Mouse (Mus musculus): ENCODE measurements at regions not wholly inside any gene's neighbourhood (a gene's known extent, or its start where the extent isn't known, plus 50 kb on each side); places are given as distances from the start of the nearest gene placed in this dataset.

DNA sequence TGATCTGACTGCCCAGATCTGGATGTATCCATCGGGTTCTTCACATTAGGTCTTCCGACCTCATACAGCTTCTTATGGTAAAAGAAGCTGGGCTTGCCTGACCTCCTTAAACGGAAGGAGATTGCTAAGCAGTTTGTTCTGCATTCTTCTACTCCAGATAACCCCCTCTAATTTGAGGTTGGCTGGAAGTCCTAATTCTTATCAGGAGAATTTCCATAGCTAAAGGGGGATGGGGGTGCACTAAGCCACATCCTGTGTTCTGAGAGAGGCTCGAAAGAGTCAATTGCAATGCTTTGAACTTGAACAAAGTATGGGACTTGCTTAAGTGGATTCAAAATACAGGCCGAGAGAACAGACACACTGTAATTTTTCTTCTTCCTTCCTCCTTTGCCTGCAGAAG is 421.6 kb upstream of the Zfp462 start:
- no peak overlapping the region for H3K27ac ChIP-seq
- 59% methylated on average over 5 of the region's 5 CpGs for WGBS
- DNase-seq (ENCODE audit: low spot score) (peak; percentile 47), ATAC-seq (replicated peaks; ENCODE audit: low FRiP score, low read depth) (no peak)
- no peaks in the 10 kb centered on the region for H3K27me3 ChIP-seq (ENCODE audit: insufficient read depth, low read length)
- no peaks in the 10 kb centered on the region for H3K4me1 ChIP-seq (replicated peaks; ENCODE audit: insufficient read depth, low read length)
- no peak overlapping the region for H3K9ac ChIP-seq (ENCODE audit: low read depth, low read length)
- no peaks in the 10 kb centered on the region for H3K36me3 ChIP-seq (ENCODE audit: insufficient read depth, low read length)
- TF ChIP-seq CTCF (IDR thresholded peaks at IDR 0.05; ENCODE audit: low read depth) = no peak
- no peak overlapping the region for H3K4me2 ChIP-seq (ENCODE audit: low read length)
- H3K9me3 ChIP-seq (replicated peaks; ENCODE audit: low read length) = no peaks in the 10 kb centered on the region
- H3K4me3 ChIP-seq (replicated peaks; ENCODE audit: low read depth, low read length) = no peak overlapping the region

- no peak overlapping the region for H3K4me2 ChIP-seq (ENCODE audit: low read length)
- no peak for ATAC-seq (replicated peaks; ENCODE audit: low FRiP score, low read depth)
- no peak for DNase-seq (ENCODE audit: low spot score)
- H3K27me3 ChIP-seq (ENCODE audit: insufficient read depth, low read length) = no peaks in the 10 kb centered on the region
- H3K9me3 ChIP-seq (replicated peaks; ENCODE audit: low read length) = no peaks in the 10 kb centered on the region
- TF ChIP-seq CTCF (IDR thresholded peaks at IDR 0.05; ENCODE audit: low read depth) = peak; percentile 12; the same call in 1 of the 2 replicates
- H3K4me1 ChIP-seq (replicated peaks; ENCODE audit: insufficient read depth, low read length) = no peaks in the 10 kb centered on the region
- H3K27ac ChIP-seq = no peak overlapping the region
- H3K36me3 ChIP-seq (ENCODE audit: insufficient read depth, low read length) = no peaks in the 10 kb centered on the region
- H3K9ac ChIP-seq (ENCODE audit: low read depth, low read length) = no peak overlapping the region
- WGBS = 23% methylated on average over 5 of the region's 5 CpGs
- H3K4me3 ChIP-seq (replicated peaks; ENCODE audit: low read depth, low read length) = no peak overlapping the region
These were observed 418.8 kb upstream of the Zfp462 start for GRCm38 (mm10) chr4:54526003-54526586.

GRCm38 (mm10) chr4:54527660-54528059 is 417.2 kb upstream of the Zfp462 start:
- Histone ChIP-seq H3K27me3 (ENCODE audit: insufficient read depth, low read length) (no peaks in the 10 kb centered on the region), H3K36me3 (ENCODE audit: insufficient read depth, low read length) (no peaks in the 10 kb centered on the region), H3K9me3 (replicated peaks; ENCODE audit: low read length) (no peaks in the 10 kb centered on the region), H3K27ac (no peak overlapping the region), H3K9ac (ENCODE audit: low read depth, low read length) (no peak overlapping the region), H3K4me1 (replicated peaks; ENCODE audit: insufficient read depth, low read length) (no peaks in the 10 kb centered on the region), H3K4me3 (replicated peaks; ENCODE audit: low read depth, low read length) (no peak overlapping the region), H3K4me2 (ENCODE audit: low read length) (no peak overlapping the region)
- ATAC-seq (replicated peaks; ENCODE audit: low FRiP score, low read depth) (no peak), DNase-seq (ENCODE audit: low spot score) (peak; percentile 39)
- 79% methylated on average over 2 of the region's 2 CpGs for WGBS
- no peak for TF ChIP-seq CTCF (IDR thresholded peaks at IDR 0.05; ENCODE audit: low read depth)

- H3K27me3 ChIP-seq (ENCODE audit: insufficient read depth, low read length) = no peaks in the 10 kb centered on the region
- H3K9ac ChIP-seq (ENCODE audit: low read depth, low read length) = no peak overlapping the region
- DNase-seq (ENCODE audit: low spot score) = no peak
- H3K27ac ChIP-seq = no peak overlapping the region
- H3K4me2 ChIP-seq (ENCODE audit: low read length) = no peak overlapping the region
- no peak for TF ChIP-seq CTCF (IDR thresholded peaks at IDR 0.05; ENCODE audit: low read depth)
- H3K9me3 ChIP-seq (replicated peaks; ENCODE audit: low read length) = no peaks in the 10 kb centered on the region
- no peaks in the 10 kb centered on the region for H3K4me1 ChIP-seq (replicated peaks; ENCODE audit: insufficient read depth, low read length)
- H3K4me3 ChIP-seq (replicated peaks; ENCODE audit: low read depth, low read length) = no peak overlapping the region
- no peak for ATAC-seq (replicated peaks; ENCODE audit: low FRiP score, low read depth)
- WGBS = 85% methylated on average over 2 of the region's 2 CpGs
- no peaks in the 10 kb centered on the region for H3K36me3 ChIP-seq (ENCODE audit: insufficient read depth, low read length)
These were observed 413.1 kb upstream of the Zfp462 start for GRCm38 (mm10) chr4:54531739-54532138.

DNA sequence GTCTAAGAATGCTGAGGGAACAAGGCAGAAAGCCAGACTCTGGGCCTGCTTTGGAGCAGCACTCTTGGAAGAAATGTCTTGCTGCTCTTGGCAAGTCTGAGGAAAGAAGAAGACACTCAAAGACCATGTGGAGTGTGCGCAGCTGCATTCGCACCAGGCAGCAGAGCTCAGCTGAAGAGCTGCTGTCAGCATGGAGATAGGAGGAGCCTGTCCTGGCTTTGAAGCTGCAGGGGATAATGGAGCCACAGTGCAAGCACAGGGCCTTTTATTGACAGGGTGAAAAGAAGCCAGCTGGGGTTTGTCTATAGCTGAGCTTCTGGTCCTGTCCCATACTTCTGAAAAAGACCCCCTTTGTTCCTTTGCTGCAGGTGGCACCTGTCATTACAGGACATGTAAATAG is 411.0 kb upstream of the Zfp462 start:
- H3K4me2 ChIP-seq (ENCODE audit: low read length) = no peak overlapping the region
- no peak for DNase-seq (ENCODE audit: low spot score)
- WGBS = 49% methylated on average over 2 of the region's 2 CpGs
- no peaks in the 10 kb centered on the region for H3K36me3 ChIP-seq (ENCODE audit: insufficient read depth, low read length)
- no peak for ATAC-seq (replicated peaks; ENCODE audit: low FRiP score, low read depth)
- H3K4me1 ChIP-seq (replicated peaks; ENCODE audit: insufficient read depth, low read length) = no peaks in the 10 kb centered on the region
- no peak for TF ChIP-seq CTCF (IDR thresholded peaks at IDR 0.05; ENCODE audit: low read depth)
- H3K27me3 ChIP-seq (ENCODE audit: insufficient read depth, low read length) = no peaks in the 10 kb centered on the region
- no peak overlapping the region for H3K9ac ChIP-seq (ENCODE audit: low read depth, low read length)
- H3K9me3 ChIP-seq (replicated peaks; ENCODE audit: low read length) = no peaks in the 10 kb centered on the region
- H3K4me3 ChIP-seq (replicated peaks; ENCODE audit: low read depth, low read length) = no peak overlapping the region
- no peak overlapping the region for H3K27ac ChIP-seq

GRCm38 (mm10) chr4:54552864-54553618 is 391.8 kb upstream of the Zfp462 start:
- no peak for DNase-seq (ENCODE audit: low spot score)
- H3K9ac ChIP-seq (ENCODE audit: low read depth, low read length) = no peak overlapping the region
- ATAC-seq (replicated peaks; ENCODE audit: low FRiP score, low read depth) = no peak
- H3K36me3 ChIP-seq (ENCODE audit: insufficient read depth, low read length) = no peaks in the 10 kb centered on the region
- TF ChIP-seq CTCF (IDR thresholded peaks at IDR 0.05; ENCODE audit: low read depth) = no peak
- H3K4me1 ChIP-seq (replicated peaks; ENCODE audit: insufficient read depth, low read length) = no peaks in the 10 kb centered on the region
- H3K4me2 ChIP-seq (ENCODE audit: low read length) = no peak overlapping the region
- no peak overlapping the region for H3K4me3 ChIP-seq (replicated peaks; ENCODE audit: low read depth, low read length)
- no peaks in the 10 kb centered on the region for H3K27me3 ChIP-seq (ENCODE audit: insufficient read depth, low read length)
- H3K9me3 ChIP-seq (replicated peaks; ENCODE audit: low read length) = no peaks in the 10 kb centered on the region
- WGBS = 72% methylated on average over 7 of the region's 7 CpGs
- no peak overlapping the region for H3K27ac ChIP-seq
